Mouse (Mus musculus) bone marrow, adult 2 months (tissue): ENCODE results near the gene A030005K14Rik.

Experiments
- CTCF ChIP-seq: fragments of 200-500 bp; IDR thresholded peaks from 2 replicates; pipeline ENCODE4 v1.5.1; 2011; ENCODE audit warnings: low read length, control low read depth; ENCODE audit not compliant: control insufficient read depth, insufficient read depth
- POLR2A ChIP-seq: fragments of 200-500 bp; IDR thresholded peaks from 2 replicates; pipeline ENCODE4 v1.6.1; 2011; ENCODE audit warnings: low read depth, mild to moderate bottlenecking, control low read depth, low read length, borderline replicate concordance; ENCODE audit not compliant: control insufficient read depth

DNA sequence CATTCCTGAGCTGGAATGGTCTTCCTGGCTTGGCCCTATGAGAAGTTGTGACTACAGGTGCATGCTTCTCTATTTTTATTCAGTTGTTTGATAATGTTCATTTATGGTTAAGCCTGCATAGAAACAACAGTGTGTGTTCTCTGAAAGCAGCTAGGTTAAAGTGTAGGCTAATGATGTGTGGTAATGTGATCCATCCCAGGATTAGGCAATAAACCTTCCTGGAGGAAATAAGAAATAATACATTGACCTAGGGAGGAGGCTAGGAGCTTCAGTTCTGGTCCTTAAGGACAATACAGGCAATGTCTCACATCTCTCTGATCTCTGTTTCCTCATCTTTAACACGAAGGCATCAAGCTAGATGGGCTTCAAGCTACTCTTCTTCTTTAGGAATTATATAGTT lies 46.3 kb upstream of the A030005K14Rik start:
- TF ChIP-seq CTCF (no peak), POLR2A (no peak)
